Mouse (Mus musculus): ENCODE measurements around the gene Amigo2. TPM values are rescaled to one million over a fixed set of nuclear protein-coding genes. Genes with fewer than 3 reads are reported as not detected.

Gene Amigo2
- polyA plus RNA-seq, 1 experiment from 2014 or later, result 2.5 TPM

DNA sequence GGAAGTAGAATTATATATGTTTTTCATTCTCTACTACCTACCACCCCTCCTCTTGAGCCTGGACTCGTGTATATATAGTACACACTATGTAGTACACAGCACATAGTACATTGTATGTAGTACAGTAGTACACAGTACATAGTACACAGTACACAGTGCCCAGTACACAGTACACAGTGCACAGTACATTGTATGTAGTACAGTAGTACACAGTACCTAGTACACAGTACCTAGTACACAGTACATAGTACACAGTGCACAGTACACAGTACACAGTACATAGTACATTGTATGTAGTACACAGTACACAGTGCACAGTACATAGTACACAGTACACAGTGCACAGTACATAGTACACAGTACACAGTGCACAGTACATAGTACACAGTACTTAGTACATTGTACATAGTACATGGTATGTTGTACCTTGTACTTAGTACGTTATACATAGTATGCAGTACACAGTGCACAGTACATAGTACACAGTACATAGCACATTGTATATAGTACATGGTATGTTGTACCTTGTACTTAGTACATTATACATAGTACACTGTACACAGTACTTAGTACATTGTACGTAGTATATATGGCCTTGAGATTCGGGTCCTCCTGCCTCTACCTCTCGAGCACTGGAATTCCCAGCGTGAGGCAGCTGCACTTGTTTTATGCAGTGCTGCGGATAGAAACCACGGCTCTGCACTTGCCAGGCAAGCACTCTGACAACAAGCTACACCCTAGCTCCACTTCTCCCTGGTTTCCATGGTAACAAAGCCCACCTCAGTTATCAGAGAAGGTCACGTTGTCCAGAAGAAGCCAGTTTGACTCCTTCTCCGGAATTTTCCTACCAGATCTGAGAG lies 34.9 kb upstream of the Amigo2 start:
- Histone ChIP-seq H3K36me3 (no peaks in the 10 kb centered on the region), H3K27me3 (replicated peaks) (no peaks in the 10 kb centered on the region), H3K9ac (no peak overlapping the region), H3K4me3 (no peak overlapping the region), H3K4me2 (no peak overlapping the region), H3K27ac (replicated peaks) (no peak overlapping the region), H3K9me3 (no peaks in the 10 kb centered on the region), H3K4me1 (peaks cover 17% of the 10 kb centered on the region)
- ATAC-seq (ENCODE audit: extremely low read depth, insufficient number of reproducible peaks, low FRiP score, low TSS enrichment), result no peak
- WGBS, result 45% methylated on average over 10 of the region's 10 CpGs

DNA sequence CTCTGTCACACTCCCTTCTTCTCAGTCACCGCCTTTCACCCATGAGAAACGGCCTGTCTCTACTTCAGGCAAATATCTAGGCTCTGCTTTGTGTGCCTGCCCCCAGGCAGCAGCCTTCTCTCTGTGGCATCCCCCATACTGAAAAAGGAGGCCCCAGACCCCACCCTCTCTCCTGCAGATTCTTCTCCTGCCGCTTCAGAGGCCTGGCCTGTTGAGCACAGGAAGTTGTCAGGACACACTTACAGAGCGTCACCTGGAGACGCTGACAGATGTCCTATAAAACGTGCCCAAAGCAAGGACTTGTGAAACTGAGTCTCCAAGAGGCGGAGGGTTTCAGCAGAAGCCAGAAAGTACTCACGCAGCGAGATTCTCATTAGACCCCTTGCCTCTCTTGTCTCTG lies 33.7 kb upstream of the Amigo2 start:
- Histone ChIP-seq H3K9ac (no peak overlapping the region), H3K9me3 (no peaks in the 10 kb centered on the region), H3K36me3 (no peaks in the 10 kb centered on the region), H3K4me3 (no peak overlapping the region), H3K4me2 (no peak overlapping the region), H3K27ac (replicated peaks) (no peak overlapping the region), H3K4me1 (peaks cover 17% of the 10 kb centered on the region), H3K27me3 (replicated peaks) (no peaks in the 10 kb centered on the region)
- 38% methylated on average over 9 of the region's 9 CpGs for WGBS
- no peak for ATAC-seq (ENCODE audit: extremely low read depth, insufficient number of reproducible peaks, low FRiP score, low TSS enrichment)

DNA sequence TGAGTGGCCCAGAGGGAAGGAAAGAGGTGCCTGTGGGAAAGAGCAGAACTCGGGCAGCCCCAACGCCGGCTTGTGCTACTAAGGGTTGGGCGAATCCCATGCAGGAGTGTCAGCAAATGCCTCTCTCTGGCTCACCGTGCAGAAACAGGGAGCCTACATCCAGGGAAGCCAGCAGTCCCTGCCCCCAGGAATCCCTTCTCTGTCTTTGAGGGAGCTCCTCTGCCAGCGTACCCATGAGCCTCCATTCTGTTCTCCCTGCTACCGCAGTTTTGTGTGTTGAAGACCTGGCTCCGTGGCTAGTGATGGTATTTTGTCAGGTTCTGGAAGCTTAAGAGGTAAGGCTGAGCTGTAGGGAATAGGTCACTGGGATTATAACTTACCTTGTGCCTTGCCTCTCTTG lies 33.0 kb upstream of the Amigo2 start:
- Histone ChIP-seq H3K4me2 (no peak overlapping the region), H3K27ac (replicated peaks) (no peak overlapping the region), H3K27me3 (replicated peaks) (no peaks in the 10 kb centered on the region), H3K4me1 (peaks cover 17% of the 10 kb centered on the region), H3K4me3 (no peak overlapping the region), H3K9ac (no peak overlapping the region), H3K9me3 (no peaks in the 10 kb centered on the region), H3K36me3 (no peaks in the 10 kb centered on the region)
- no peak for ATAC-seq (ENCODE audit: extremely low read depth, insufficient number of reproducible peaks, low FRiP score, low TSS enrichment)
- WGBS, result 79% methylated on average over 8 of the region's 8 CpGs

DNA sequence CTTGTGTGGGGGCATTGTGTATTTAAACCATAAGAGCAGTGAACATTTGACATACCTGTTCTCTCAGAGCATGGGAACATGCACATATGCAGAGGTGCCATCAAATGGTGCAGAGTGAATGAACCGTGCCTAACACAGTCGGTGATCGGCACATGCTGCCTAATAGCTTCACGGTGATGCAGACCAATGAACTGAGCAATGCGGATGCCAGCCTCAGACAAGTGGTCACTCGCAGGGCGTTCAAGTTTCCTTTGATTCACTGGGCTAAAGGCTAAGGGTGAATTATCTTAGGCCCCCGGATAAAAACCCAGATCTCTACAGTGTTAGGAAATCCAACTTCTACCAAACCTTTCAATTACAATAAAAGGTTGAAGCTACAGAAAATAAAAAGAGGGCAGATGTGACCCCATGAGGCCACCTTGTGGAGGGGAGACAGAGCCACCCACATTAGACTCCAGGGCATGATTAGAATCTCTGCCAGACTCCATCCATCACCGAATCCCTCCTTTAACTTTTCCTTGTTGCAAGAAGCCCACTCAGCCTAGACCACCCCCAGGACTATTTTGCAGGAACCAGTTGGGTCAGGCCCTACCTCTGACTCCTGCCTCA lies 31.4 kb upstream of the Amigo2 start:
- no peak overlapping the region for H3K4me2 ChIP-seq
- H3K9me3 ChIP-seq, result no peaks in the 10 kb centered on the region
- no peak for ATAC-seq (ENCODE audit: extremely low read depth, insufficient number of reproducible peaks, low FRiP score, low TSS enrichment)
- no peak overlapping the region for H3K9ac ChIP-seq
- H3K4me3 ChIP-seq, result no peak overlapping the region
- H3K27me3 ChIP-seq (replicated peaks), result no peaks in the 10 kb centered on the region
- no peaks in the 10 kb centered on the region for H3K36me3 ChIP-seq
- WGBS, result 90% methylated on average over 9 of the region's 9 CpGs
- H3K27ac ChIP-seq (replicated peaks), result no peak overlapping the region
- peaks cover 14% of the 10 kb centered on the region for H3K4me1 ChIP-seq

DNA sequence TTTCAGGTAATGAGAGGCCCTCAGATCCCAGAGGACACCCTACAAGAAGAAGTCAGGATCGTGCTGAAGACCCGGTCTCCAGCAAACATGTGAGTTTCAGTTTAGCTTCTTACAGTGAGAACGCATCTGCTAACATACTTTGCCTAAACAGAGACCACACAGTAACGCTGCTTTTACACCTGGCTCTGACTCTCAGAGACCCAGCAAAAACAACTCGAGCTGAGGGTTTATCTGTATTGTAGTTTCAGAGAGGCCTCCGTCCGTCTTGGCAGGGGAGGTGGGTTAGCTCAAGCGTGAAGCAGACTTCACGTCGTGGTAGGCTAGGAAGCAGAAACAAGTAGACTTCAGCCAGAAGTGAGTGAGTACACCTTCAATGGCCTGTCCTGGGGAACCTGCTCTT lies 30.2 kb upstream of the Amigo2 start:
- WGBS, result 79% methylated on average over 10 of the region's 10 CpGs
- ATAC-seq (ENCODE audit: extremely low read depth, insufficient number of reproducible peaks, low FRiP score, low TSS enrichment), result no peak
- H3K4me1 ChIP-seq, result peaks cover 13% of the 10 kb centered on the region
- H3K4me2 ChIP-seq, result no peak overlapping the region
- no peak overlapping the region for H3K27ac ChIP-seq (replicated peaks)
- no peaks in the 10 kb centered on the region for H3K27me3 ChIP-seq (replicated peaks)
- no peak overlapping the region for H3K9ac ChIP-seq
- H3K4me3 ChIP-seq, result no peak overlapping the region
- H3K9me3 ChIP-seq, result no peaks in the 10 kb centered on the region
- no peaks in the 10 kb centered on the region for H3K36me3 ChIP-seq

DNA sequence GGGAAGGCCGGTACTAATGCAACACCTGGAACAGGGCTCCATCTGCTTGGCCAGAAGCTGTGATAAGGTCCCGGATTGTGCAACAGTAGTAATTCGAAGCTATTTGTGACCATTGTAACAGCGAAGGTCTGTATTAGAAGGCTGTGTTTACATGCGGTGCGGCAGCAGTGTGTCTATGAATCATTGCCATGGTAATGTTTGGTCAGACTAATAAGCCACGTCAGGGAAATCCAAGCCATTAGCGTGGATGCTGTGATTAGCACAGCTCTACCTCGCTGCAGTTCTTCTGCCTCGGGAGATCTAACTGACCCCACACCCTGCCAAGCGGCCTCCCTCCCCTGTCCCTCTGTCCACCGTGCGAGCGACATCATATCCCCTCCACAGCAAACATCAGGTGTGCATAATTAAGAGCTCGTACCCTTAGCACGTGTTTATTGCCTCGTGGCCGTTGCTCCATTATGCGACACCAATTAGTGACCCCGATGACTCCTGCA lies 29.6 kb upstream of the Amigo2 start:
- no peak overlapping the region for H3K9ac ChIP-seq
- no peaks in the 10 kb centered on the region for H3K36me3 ChIP-seq
- WGBS, result 79% methylated on average over 20 of the region's 20 CpGs
- H3K4me1 ChIP-seq, result peaks cover 10% of the 10 kb centered on the region
- no peaks in the 10 kb centered on the region for H3K9me3 ChIP-seq
- no peak overlapping the region for H3K4me3 ChIP-seq
- no peak overlapping the region for H3K4me2 ChIP-seq
- ATAC-seq (ENCODE audit: extremely low read depth, insufficient number of reproducible peaks, low FRiP score, low TSS enrichment), result no peak
- no peaks in the 10 kb centered on the region for H3K27me3 ChIP-seq (replicated peaks)
- H3K27ac ChIP-seq (replicated peaks), result no peak overlapping the region

DNA sequence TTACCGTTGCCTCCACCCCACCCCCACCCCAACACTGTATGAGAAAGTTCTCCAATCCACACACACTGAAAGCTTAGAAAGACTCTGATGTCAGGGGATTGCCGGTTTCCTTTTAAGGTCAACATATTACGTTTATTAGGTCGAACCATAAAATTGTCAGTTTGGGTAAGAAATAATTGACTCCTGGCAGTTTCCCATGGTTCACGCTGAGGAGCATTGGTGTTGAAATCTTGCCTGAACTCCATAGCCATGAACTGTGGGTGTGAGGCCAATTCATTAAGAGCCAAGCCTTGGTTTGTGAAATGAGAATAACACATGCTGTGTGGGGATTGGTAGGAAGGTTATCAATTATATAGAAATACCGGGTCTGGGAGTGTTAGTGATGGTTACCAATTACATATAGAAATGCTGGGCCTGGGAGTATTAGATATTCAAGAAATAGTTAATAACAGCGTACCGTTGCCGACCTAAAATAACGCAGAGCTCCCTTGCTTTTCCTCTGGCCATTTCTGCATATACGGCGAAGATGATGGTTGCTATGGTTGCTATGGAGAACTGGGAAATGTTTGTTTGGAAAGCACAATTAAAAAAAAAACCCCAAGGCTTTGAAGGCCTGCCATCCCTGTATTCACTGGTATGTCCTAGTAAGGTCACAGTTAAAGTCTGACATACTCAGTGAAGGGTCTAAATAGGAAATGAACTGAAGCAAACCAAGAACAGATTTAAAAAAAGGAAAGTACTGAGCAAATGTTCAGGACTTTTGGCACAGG lies 28.7 kb upstream of the Amigo2 start:
- Histone ChIP-seq H3K4me2 (no peak overlapping the region), H3K9me3 (no peaks in the 10 kb centered on the region), H3K27ac (replicated peaks) (no peak overlapping the region), H3K9ac (no peak overlapping the region), H3K4me1 (peaks cover 8% of the 10 kb centered on the region), H3K36me3 (no peaks in the 10 kb centered on the region), H3K27me3 (replicated peaks) (no peaks in the 10 kb centered on the region), H3K4me3 (no peak overlapping the region)
- WGBS, result 88% methylated on average over 12 of the region's 12 CpGs
- ATAC-seq (ENCODE audit: extremely low read depth, insufficient number of reproducible peaks, low FRiP score, low TSS enrichment), result no peak

DNA sequence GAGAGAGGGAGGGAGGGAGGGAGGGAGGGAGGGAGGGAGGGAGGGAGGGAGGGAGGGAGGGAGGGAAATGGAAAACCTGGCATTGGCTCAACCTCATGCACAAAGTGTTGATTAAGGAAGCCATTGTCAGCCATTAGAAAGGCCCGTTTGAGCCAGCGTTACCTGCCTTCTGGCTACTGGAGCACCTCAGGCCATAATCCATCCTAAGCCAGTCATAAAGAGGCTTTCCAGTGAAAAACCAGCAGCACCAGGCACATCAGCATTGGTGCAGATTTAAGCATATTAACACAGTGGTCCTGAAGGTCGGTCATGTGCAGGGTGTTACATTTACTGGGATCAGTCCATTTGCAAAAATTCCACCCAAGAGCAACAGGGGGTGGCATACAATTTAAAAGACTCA lies 25.7 kb upstream of the Amigo2 start:
- Histone ChIP-seq H3K4me2 (no peak overlapping the region), H3K4me3 (no peak overlapping the region), H3K36me3 (no peaks in the 10 kb centered on the region), H3K9ac (no peak overlapping the region), H3K27me3 (replicated peaks) (no peaks in the 10 kb centered on the region), H3K9me3 (no peaks in the 10 kb centered on the region), H3K4me1 (no peaks in the 10 kb centered on the region), H3K27ac (replicated peaks) (no peak overlapping the region)
- WGBS, result 88% methylated on average over 3 of the region's 3 CpGs
- ATAC-seq (ENCODE audit: extremely low read depth, insufficient number of reproducible peaks, low FRiP score, low TSS enrichment), result no peak

DNA sequence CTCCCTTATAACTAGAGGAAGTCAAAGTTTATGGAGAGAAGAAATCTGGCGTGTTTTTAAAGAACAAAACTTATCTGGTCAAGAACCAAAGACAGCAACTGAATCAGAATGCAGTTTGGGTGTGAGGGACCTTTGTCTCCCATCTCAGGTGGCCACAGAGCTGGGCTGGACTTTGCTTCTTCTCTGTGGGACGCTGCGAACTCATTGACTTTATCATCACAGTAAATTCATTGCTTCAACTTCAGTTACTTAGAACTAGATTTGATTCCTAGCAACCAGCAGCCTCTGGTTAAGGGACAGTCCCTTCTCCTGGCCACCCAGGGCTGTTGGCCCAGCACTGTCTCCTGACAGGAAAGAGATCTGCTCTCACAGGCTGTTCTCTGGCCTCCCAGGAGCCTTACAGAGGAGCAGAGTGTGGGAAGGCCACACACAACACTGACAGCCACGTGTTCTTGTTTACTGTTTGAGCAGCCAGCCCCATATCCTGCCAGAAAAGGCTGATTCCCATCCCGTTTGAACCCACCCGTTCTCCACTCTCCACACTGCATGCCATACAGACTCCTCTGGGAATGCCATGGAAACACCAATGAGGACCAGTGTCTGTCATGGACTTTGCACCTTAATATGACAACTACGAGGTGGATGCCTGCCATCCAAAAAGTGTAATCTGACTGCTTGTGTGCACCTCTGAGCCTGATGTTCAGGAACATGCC lies 25.1 kb upstream of the Amigo2 start:
- H3K36me3 ChIP-seq, result no peaks in the 10 kb centered on the region
- no peak overlapping the region for H3K9ac ChIP-seq
- H3K4me3 ChIP-seq, result no peak overlapping the region
- no peaks in the 10 kb centered on the region for H3K27me3 ChIP-seq (replicated peaks)
- no peak overlapping the region for H3K27ac ChIP-seq (replicated peaks)
- H3K4me2 ChIP-seq, result no peak overlapping the region
- no peaks in the 10 kb centered on the region for H3K9me3 ChIP-seq
- H3K4me1 ChIP-seq, result no peaks in the 10 kb centered on the region
- 48% methylated on average over 7 of the region's 7 CpGs for WGBS
- no peak for ATAC-seq (ENCODE audit: extremely low read depth, insufficient number of reproducible peaks, low FRiP score, low TSS enrichment)

DNA sequence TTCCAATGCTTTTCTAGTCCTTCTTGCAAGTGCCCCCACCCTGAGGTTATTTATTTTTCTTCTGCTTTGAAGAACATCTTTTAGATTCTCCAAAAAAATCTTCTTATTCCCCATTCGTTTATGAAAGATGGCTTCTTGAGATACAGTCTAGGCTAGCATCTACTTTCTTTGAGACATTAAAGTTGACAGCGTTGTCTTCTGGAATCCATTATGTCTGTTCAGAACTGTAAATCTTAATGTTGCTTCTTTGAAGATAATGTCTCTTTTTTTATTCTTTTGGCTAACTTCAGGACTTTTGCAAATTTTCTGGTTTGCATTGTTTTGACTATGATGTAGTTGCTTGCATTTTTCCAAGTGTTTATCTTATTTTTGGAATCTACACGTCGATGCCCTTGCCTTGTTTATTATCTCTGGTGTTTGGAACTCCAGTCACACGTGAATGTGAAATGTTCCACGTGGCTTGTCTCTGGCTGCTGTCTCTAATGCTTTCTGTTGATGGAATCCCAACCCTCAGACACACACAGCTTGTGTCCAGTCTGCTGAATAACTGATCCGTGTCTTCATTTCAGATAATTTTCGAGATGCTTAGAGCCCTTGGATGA lies 20.1 kb upstream of the Amigo2 start:
- H3K27ac ChIP-seq (replicated peaks), result no peak overlapping the region
- no peaks in the 10 kb centered on the region for H3K9me3 ChIP-seq
- H3K4me2 ChIP-seq, result no peak overlapping the region
- no peak overlapping the region for H3K4me3 ChIP-seq
- no peaks in the 10 kb centered on the region for H3K4me1 ChIP-seq
- WGBS, result 41% methylated on average over 8 of the region's 8 CpGs
- no peaks in the 10 kb centered on the region for H3K36me3 ChIP-seq
- no peaks in the 10 kb centered on the region for H3K27me3 ChIP-seq (replicated peaks)
- H3K9ac ChIP-seq, result no peak overlapping the region
- no peak for ATAC-seq (ENCODE audit: extremely low read depth, insufficient number of reproducible peaks, low FRiP score, low TSS enrichment)
